Mouse (Mus musculus) C2C12 (cell line): ENCODE measurements around the gene Plekhb1. TPM values are rescaled to one million over a fixed set of nuclear protein-coding genes. Genes with fewer than 3 reads are reported as not detected.

Source experiments
- H3K27me3 ChIP-seq: one replicate; pipeline ENCODE4 v1.6.1; 2011; ENCODE audit not compliant: control insufficient read depth, insufficient read depth, insufficient read length
- H3K36me3 ChIP-seq: one replicate; pipeline ENCODE4 v1.6.1; 2011; ENCODE audit not compliant: control insufficient read depth, insufficient read depth
- H3K4me3 ChIP-seq: one replicate; pipeline ENCODE4 v1.5.1; 2011; ENCODE audit warnings: mild to moderate bottlenecking, control low read depth; ENCODE audit not compliant: poor library complexity, insufficient read depth, severe bottlenecking
- H3K79me2 ChIP-seq: one replicate; pipeline ENCODE4 v1.6.1; 2011; ENCODE audit not compliant: control insufficient read depth, insufficient read depth
- H3K79me3 ChIP-seq: one replicate; pipeline ENCODE4 v1.6.1; 2011; ENCODE audit warnings: low read depth, control low read depth
- H3ac ChIP-seq: one replicate; pipeline ENCODE3; 2011; ENCODE audit warnings: low read depth; ENCODE audit not compliant: control insufficient read depth, insufficient read length
- CEBPB ChIP-seq: IDR thresholded peaks from one replicate; pipeline ENCODE4 v1.6.1; 2011; ENCODE audit warnings: low read depth, mild to moderate bottlenecking, control low read depth, moderate library complexity
- CTCF ChIP-seq: IDR thresholded peaks from one replicate; pipeline ENCODE4 v1.5.1; 2011; ENCODE audit not compliant: control insufficient read depth, insufficient read depth, insufficient read length
- FOSL1 ChIP-seq: IDR thresholded peaks from one replicate; pipeline ENCODE4 v1.8.0; 2011; ENCODE audit warnings: mild to moderate bottlenecking, low read length; ENCODE audit not compliant: poor library complexity, insufficient read depth, severe bottlenecking
- MAX ChIP-seq: IDR thresholded peaks from one replicate; pipeline ENCODE4 v1.6.1; 2011; ENCODE audit warnings: mild to moderate bottlenecking, control low read depth
- MYOD1 ChIP-seq: IDR thresholded peaks from one replicate; pipeline ENCODE4 v1.6.1; 2011; ENCODE audit warnings: low read depth; ENCODE audit not compliant: control insufficient read depth, insufficient read length
- MYOG ChIP-seq: IDR thresholded peaks from one replicate; pipeline ENCODE4 v1.6.1; 2011; ENCODE audit not compliant: control insufficient read depth, insufficient read length; ENCODE audit errors: extremely low read depth
- USF1 ChIP-seq: IDR thresholded peaks from one replicate; pipeline ENCODE4 v1.6.1; 2011; ENCODE audit warnings: low read depth, mild to moderate bottlenecking, control low read depth, moderate library complexity
- polyA plus RNA-seq: library from polyadenylated mRNA; unstranded; fragments of >200 nt; fragmentation: generic; extraction: Trizol; gene quantifications from one replicate; pipeline ENCODE4 v1.2.1, GENCODE M21; 2012; ENCODE audit warnings: missing spikeins

Plekhb1 gene
- polyA plus RNA-seq, 1 experiment: 0.94 TPM

GRCm38 (mm10) chr7:100663729-100664304, 1.6 kb upstream of the Plekhb1 start:
- Histone ChIP-seq H3K79me2 (no peaks in the 10 kb centered on the region), H3ac (no peak overlapping the region), H3K4me3 (no peak overlapping the region), H3K36me3 (no peaks in the 10 kb centered on the region), H3K79me3 (no peaks in the 10 kb centered on the region), H3K27me3 (no peaks in the 10 kb centered on the region)
- no peak for TF ChIP-seq MYOD1
- TF ChIP-seq FOSL1: no peak
- TF ChIP-seq CEBPB: no peak
- TF ChIP-seq MYOG: no peak

- H3K79me2 ChIP-seq: no peaks in the 10 kb centered on the region
- no peaks in the 10 kb centered on the region for H3K79me3 ChIP-seq
- no peaks in the 10 kb centered on the region for H3K36me3 ChIP-seq
- no peak overlapping the region for H3ac ChIP-seq
- H3K4me3 ChIP-seq: no peak overlapping the region
- no peaks in the 10 kb centered on the region for H3K27me3 ChIP-seq
- TF ChIP-seq MAX: no peak
- no peak for TF ChIP-seq CEBPB
- TF ChIP-seq USF1: no peak
- no peak for TF ChIP-seq FOSL1
- peak; percentile 94 for TF ChIP-seq MYOD1
- peak; percentile 60 for TF ChIP-seq CTCF
Measured at GRCm38 (mm10) chr7:100663190-100663589, 976 bp upstream of the Plekhb1 start.

GRCm38 (mm10) chr7:100661264-100661663, 950 bp downstream of the Plekhb1 start:
- H3K79me3 ChIP-seq: no peaks in the 10 kb centered on the region
- H3K36me3 ChIP-seq: no peaks in the 10 kb centered on the region
- no peaks in the 10 kb centered on the region for H3K79me2 ChIP-seq
- no peak overlapping the region for H3K4me3 ChIP-seq
- no peaks in the 10 kb centered on the region for H3K27me3 ChIP-seq
- no peak overlapping the region for H3ac ChIP-seq
- TF ChIP-seq CEBPB: no peak
- no peak for TF ChIP-seq MAX
- no peak for TF ChIP-seq USF1
- TF ChIP-seq CTCF: no peak
- no peak for TF ChIP-seq MYOG
- TF ChIP-seq FOSL1: no peak
- TF ChIP-seq MYOD1: no peak

GRCm38 (mm10) chr7:100658093-100658578, 4.1 kb downstream of the Plekhb1 start:
- H3K4me3 ChIP-seq: no peak overlapping the region
- H3ac ChIP-seq: no peak overlapping the region
- no peaks in the 10 kb centered on the region for H3K36me3 ChIP-seq
- no peak for TF ChIP-seq USF1
- no peak for TF ChIP-seq MAX
- no peak for TF ChIP-seq FOSL1
- TF ChIP-seq MYOG: no peak
- no peak for TF ChIP-seq CTCF
- H3K79me2 ChIP-seq: no peaks in the 10 kb centered on the region
- no peaks in the 10 kb centered on the region for H3K27me3 ChIP-seq
- H3K79me3 ChIP-seq: no peaks in the 10 kb centered on the region

- Histone ChIP-seq H3K79me2 (no peaks in the 10 kb centered on the region), H3K27me3 (no peaks in the 10 kb centered on the region), H3K36me3 (no peaks in the 10 kb centered on the region), H3K4me3 (no peak overlapping the region), H3K79me3 (no peaks in the 10 kb centered on the region), H3ac (no peak overlapping the region)
- TF ChIP-seq CEBPB (no peak), MAX (no peak), MYOG (no peak), FOSL1 (no peak), USF1 (no peak), MYOD1 (no peak), CTCF (no peak)
Measured at GRCm38 (mm10) chr7:100656739-100657138, 5.5 kb downstream of the Plekhb1 start.

- no peaks in the 10 kb centered on the region for H3K79me2 ChIP-seq
- H3K36me3 ChIP-seq: no peaks in the 10 kb centered on the region
- no peak overlapping the region for H3K4me3 ChIP-seq
- no peaks in the 10 kb centered on the region for H3K79me3 ChIP-seq
- no peaks in the 10 kb centered on the region for H3K27me3 ChIP-seq
- H3ac ChIP-seq: no peak overlapping the region
- TF ChIP-seq MYOG (no peak), CTCF (no peak), MYOD1 (no peak), USF1 (no peak), CEBPB (no peak)
Measured at GRCm38 (mm10) chr7:100654441-100654840, 7.8 kb downstream of the Plekhb1 start.
